Mouse (Mus musculus) CH12.LX (cell line): ENCODE results near the gene Adat1. TPM values are rescaled to one million over a fixed set of nuclear protein-coding genes. Genes with fewer than 3 reads are reported as not detected.
A peak's percentile ranks its signal among the peaks of the same experiment; 100 is the strongest.

Source experiments
- DNase-seq: peaks from one replicate; pipeline ENCODE4 v3.0.0-alpha.2; 2013; ENCODE audit errors: extremely low read depth
- H3K27ac ChIP-seq: 2 replicates; pipeline ENCODE4 v1.5.1; 2012; ENCODE audit warnings: low read depth, mild to moderate bottlenecking, control low read depth, moderate library complexity; ENCODE audit not compliant: insufficient read depth
- H3K27me3 ChIP-seq: replicated peaks from 2 replicates; pipeline ENCODE3; 2012; ENCODE audit warnings: inconsistent platforms
- H3K36me3 ChIP-seq, 2 experiments: replicated peaks in 1 of 2; 2 replicates each; pipeline versions ENCODE3 to v1.6.1; 2012; ENCODE audit warnings: inconsistent platforms in 1 of 2, low read length in 1 of 2, mild to moderate bottlenecking in 1 of 2, mixed read lengths in 1 of 2, moderate library complexity in 1 of 2; ENCODE audit not compliant: control insufficient read depth in 1 of 2, insufficient read depth in 1 of 2
- H3K4me1 ChIP-seq, 2 experiments: 2 replicates each; pipeline ENCODE4 v1.6.1; 2012; ENCODE audit warnings: inconsistent platforms in 1 of 2, moderate library complexity in 1 of 2; ENCODE audit not compliant: insufficient read depth in 2 of 2, control insufficient read depth in 1 of 2
- H3K4me2 ChIP-seq: 2 replicates; pipeline ENCODE4 v1.6.1; 2012; ENCODE audit warnings: low read depth, mild to moderate bottlenecking, control low read depth; ENCODE audit not compliant: poor library complexity, insufficient read depth, severe bottlenecking
- H3K4me3 ChIP-seq, 3 experiments: fragments of 150-350 bp in 1 of 3; sonication (generic) in 1 of 3; replicated peaks in 1 of 3; 2 replicates each; pipeline versions ENCODE3 to v1.5.1; 2011 to 2012; ENCODE audit warnings: low read depth in 2 of 3, low read length in 2 of 3, mild to moderate bottlenecking in 2 of 3, moderate library complexity in 2 of 3, control low read depth in 1 of 3, improper control_type of control experiment in 1 of 3, inconsistent platforms in 1 of 3, mixed read lengths in 1 of 3; ENCODE audit not compliant: poor library complexity in 1 of 3
- H3K79me2 ChIP-seq: replicated peaks from 2 replicates; pipeline ENCODE4 v1.6.1; 2012; ENCODE audit warnings: mild to moderate bottlenecking, moderate library complexity; ENCODE audit not compliant: control insufficient read depth, poor library complexity, insufficient read depth, severe bottlenecking; ENCODE audit errors: extremely low read depth
- H3K9ac ChIP-seq: 2 replicates; pipeline ENCODE4 v1.6.1; 2012; ENCODE audit warnings: low read depth, mild to moderate bottlenecking, control low read depth, moderate library complexity; ENCODE audit not compliant: insufficient read depth
- H3K9me3 ChIP-seq: replicated peaks from 2 replicates; pipeline ENCODE3; 2012; ENCODE audit warnings: low read length, inconsistent platforms, mixed read lengths
- BHLHE40 ChIP-seq: IDR thresholded peaks from 2 replicates; pipeline ENCODE4 v1.6.1; 2011; ENCODE audit warnings: mild to moderate bottlenecking, low read depth, low read length, improper control_type of control experiment
- CTCF ChIP-seq, 2 experiments: IDR thresholded peaks in 1 of 2; conservative IDR thresholded peaks in 1 of 2; 2 replicates each; pipeline ENCODE4 v1.5.1; 2011 to 2012; ENCODE audit warnings: low read depth in 2 of 2, low read length in 2 of 2, improper control_type of control experiment in 1 of 2, inconsistent platforms in 1 of 2, mild to moderate bottlenecking in 1 of 2, moderate library complexity in 1 of 2
- E2F4 ChIP-seq: IDR thresholded peaks from 2 replicates; pipeline ENCODE4 v1.6.1; 2011; ENCODE audit warnings: low read depth, low read length, improper control_type of control experiment; ENCODE audit not compliant: insufficient replicate concordance
- ETS1 ChIP-seq: conservative IDR thresholded peaks from 2 replicates; pipeline ENCODE4 v1.6.1; 2012; ENCODE audit warnings: low read depth, mild to moderate bottlenecking, inconsistent platforms, low read length, improper control_type of control experiment, moderate library complexity
- IRF4 ChIP-seq: IDR thresholded peaks from 2 replicates; pipeline ENCODE4 v1.6.1; 2014; ENCODE audit warnings: low read depth, mild to moderate bottlenecking, inconsistent platforms, low read length, improper control_type of control experiment
- KAT2A ChIP-seq: IDR thresholded peaks from 2 replicates; pipeline ENCODE4 v1.6.1; 2012; ENCODE audit warnings: low read length, improper control_type of control experiment, inconsistent platforms; ENCODE audit not compliant: insufficient replicate concordance
- MAFK ChIP-seq: IDR thresholded peaks from 2 replicates; pipeline ENCODE4 v1.6.1; 2011; ENCODE audit warnings: low read length, improper control_type of control experiment; ENCODE audit not compliant: insufficient replicate concordance
- MAX ChIP-seq: IDR thresholded peaks from 2 replicates; pipeline ENCODE4 v1.6.1; 2011; ENCODE audit warnings: low read length, improper control_type of control experiment
- MEF2A ChIP-seq: IDR thresholded peaks from 2 replicates; pipeline ENCODE4 v1.6.1; 2014; ENCODE audit warnings: low read depth, mild to moderate bottlenecking, inconsistent platforms, low read length, improper control_type of control experiment, borderline replicate concordance
- MYC ChIP-seq: IDR thresholded peaks from 2 replicates; pipeline ENCODE4 v1.6.1; 2011; ENCODE audit warnings: low read depth, mild to moderate bottlenecking, improper control_type of control experiment, low read length
- RAD21 ChIP-seq: IDR thresholded peaks from 2 replicates; pipeline ENCODE4 v1.6.1; 2011; ENCODE audit warnings: low read depth, mild to moderate bottlenecking, low read length, improper control_type of control experiment, moderate library complexity
- TBP ChIP-seq: conservative IDR thresholded peaks from 2 replicates; pipeline ENCODE4 v1.6.1; 2011; ENCODE audit warnings: low read depth, low read length, improper control_type of control experiment
- TCF12 ChIP-seq: IDR thresholded peaks from 2 replicates; pipeline ENCODE4 v1.6.1; 2014; ENCODE audit warnings: low read depth, mild to moderate bottlenecking, inconsistent platforms, low read length, improper control_type of control experiment
- USF1 ChIP-seq: IDR thresholded peaks from 2 replicates; pipeline ENCODE4 v1.6.1; 2014; ENCODE audit warnings: low read depth, mild to moderate bottlenecking, inconsistent platforms, low read length, improper control_type of control experiment
- ZNF384 ChIP-seq: IDR thresholded peaks from 2 replicates; pipeline ENCODE4 v1.6.1; 2012; ENCODE audit warnings: low read depth, low read length, improper control_type of control experiment, inconsistent platforms
- dilution Hi-C: fragments of 300-500 bp; cut with MboI; formaldehyde crosslinking; loops from 2 replicates; pipeline ENCODE4 v1.14.3; 2020; ENCODE audit warnings: low sequenced_read_pairs; ENCODE audit not compliant: extremely low pct_unique_long_range_greater_than_20kb, extremely low pct_ligation_motif_present
- in situ Hi-C: fragments of 300-500 bp; cut with MboI; formaldehyde crosslinking; loops from 3 replicates; pipeline ENCODE4 v1.14.3; 2019; ENCODE audit warnings: low sequenced_read_pairs, low pct_ligation_motif_present, low pct_unique_long_range_greater_than_20kb, mixed read lengths
- polyA plus RNA-seq: library from polyadenylated mRNA; unstranded; fragments of >175 nt; gene quantifications from 2 replicates; pipeline ENCODE4 v1.2.1, GENCODE M21; 2012; ENCODE audit warnings: low read depth; ENCODE audit not compliant: insufficient read length
- total RNA-seq, 2 experiments: library from RNA; depleted of rRNA; stranded (reverse); fragments of 300-350 nt in 1 of 2; fragments of >200 nt in 1 of 2; gene quantifications; 2 replicates each; pipeline ENCODE4 v1.2.3; 2012 to 2014

Adat1 gene
- total and polyA plus RNA-seq, 3 experiments: 5.4 to 8.7 (median 8.1) TPM

GRCm38 (mm10) chr8:111951317-111951716, 40.8 kb downstream of the Adat1 start:
- TF ChIP-seq RAD21 (no peak), USF1 (no peak), MAFK (no peak), IRF4 (no peak), TCF12 (no peak), E2F4 (no peak), KAT2A (no peak)
- TF ChIP-seq, all 38 proteins: peak for 0
- Histone ChIP-seq H3K4me2 (no peak overlapping the region), H3K36me3 (peaks cover 51 to 73% of the 10 kb centered on the region in 2 experiments), H3K79me2 (no peaks in the 10 kb centered on the region), H3K9me3 (no peaks in the 10 kb centered on the region), H3K4me3 (no peak overlapping the region), H3K4me1 (peaks cover 11 to 48% of the 10 kb centered on the region in 2 experiments), H3K27ac (no peak overlapping the region), H3K27me3 (no peaks in the 10 kb centered on the region), H3K9ac (no peak overlapping the region)
- in situ Hi-C loops (no loop called here), dilution Hi-C loops (no loop called here)
- no peak for DNase-seq

- H3K9me3 ChIP-seq: no peaks in the 10 kb centered on the region
- no peak overlapping the region for H3K4me3 ChIP-seq
- H3K4me1 ChIP-seq: peaks cover 11 to 49% of the 10 kb centered on the region in 2 experiments
- no peaks in the 10 kb centered on the region for H3K79me2 ChIP-seq
- peaks cover 49 to 75% of the 10 kb centered on the region in 2 experiments for H3K36me3 ChIP-seq
- DNase-seq: no peak
- no peaks in the 10 kb centered on the region for H3K27me3 ChIP-seq
- no peak overlapping the region for H3K9ac ChIP-seq
- no peak overlapping the region for H3K4me2 ChIP-seq
- dilution Hi-C loops (no loop called here), in situ Hi-C loops (no loop called here)
- TF ChIP-seq TCF12 (no peak), TBP (no peak)
- no peak overlapping the region for H3K27ac ChIP-seq
Measured at GRCm38 (mm10) chr8:111950846-111951245, 41.3 kb downstream of the Adat1 start.

- no peak overlapping the region for H3K4me3 ChIP-seq
- peaks cover 11 to 52% of the 10 kb centered on the region in 2 experiments for H3K4me1 ChIP-seq
- DNase-seq: no peak
- TF ChIP-seq ZNF384: no peak
- no peak for TF ChIP-seq TBP
- no peak for TF ChIP-seq TCF12
- TF ChIP-seq MAFK: no peak
- TF ChIP-seq RAD21: no peak
- TF ChIP-seq MAX: no peak
- TF ChIP-seq MYC: no peak
- TF ChIP-seq CTCF (conservative IDR thresholded peaks at IDR 0.05 in 1 of 2, IDR thresholded peaks at IDR 0.05 in 1 of 2; ENCODE audit: low read depth in 2 of 2, low read length in 2 of 2): no peak
- TF ChIP-seq MEF2A: no peak
- 0 out of 2 replicates have a peak, but pooled peaks have one; percentile 9 for TF ChIP-seq ETS1
- TF ChIP-seq BHLHE40: peak; percentile 24; the same call in 1 of the 2 replicates
- H3K9me3 ChIP-seq: no peaks in the 10 kb centered on the region
- no peaks in the 10 kb centered on the region for H3K27me3 ChIP-seq
- dilution Hi-C loops: no loop called here
- peaks cover 43 to 75% of the 10 kb centered on the region in 2 experiments for H3K36me3 ChIP-seq
- H3K4me2 ChIP-seq: no peak overlapping the region
- H3K79me2 ChIP-seq: no peaks in the 10 kb centered on the region
- in situ Hi-C loops: loop anchor here (5.0 kb wide), 1 partner anchor 34 kb away; no protein-coding TSS in a partner anchor
- H3K9ac ChIP-seq: no peak overlapping the region
- peak overlapping the region; percentile 38; the same call in 1 of the 2 replicates for H3K27ac ChIP-seq
Measured at GRCm38 (mm10) chr8:111947954-111948353, 44.1 kb downstream of the Adat1 start.
